Mouse (Mus musculus): Measurements from ENCODE around the gene Elovl6. TPM values are rescaled to one million over a fixed set of nuclear protein-coding genes. Genes with fewer than 3 reads are reported as not detected.

The Elovl6 gene
- polyA plus RNA-seq, 1 experiment from 2014 or later: 12.7 TPM

DNA sequence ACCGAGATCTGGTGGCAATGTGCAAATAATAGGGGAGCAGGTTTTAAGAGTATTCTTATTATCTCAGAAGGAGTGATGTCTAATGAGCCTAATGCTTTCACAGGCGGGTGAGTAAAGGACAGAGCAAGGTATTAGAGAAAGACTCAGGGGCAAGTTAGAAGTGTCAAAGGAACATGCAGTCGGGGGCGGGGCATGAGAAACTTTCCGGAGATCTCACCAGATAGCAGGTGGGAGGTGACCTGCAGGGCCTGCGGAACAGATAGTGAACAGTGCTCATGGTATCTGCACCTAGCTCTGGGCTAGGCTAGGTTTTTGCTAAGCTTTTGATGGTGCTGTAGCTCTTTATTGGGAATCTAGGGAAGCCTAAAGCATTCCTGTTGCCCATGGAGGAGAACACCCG lies 25.4 kb downstream of the Elovl6 start:
- ATAC-seq (ENCODE audit: extremely low read depth, insufficient number of reproducible peaks, low FRiP score, low TSS enrichment): no peak
- H3K27me3 ChIP-seq (replicated peaks): no peaks in the 10 kb centered on the region
- H3K4me3 ChIP-seq: no peak overlapping the region
- 84% methylated on average over 7 of the region's 7 CpGs for WGBS
- no peak overlapping the region for H3K9ac ChIP-seq
- peaks cover 20% of the 10 kb centered on the region for H3K4me1 ChIP-seq
- H3K9me3 ChIP-seq: no peaks in the 10 kb centered on the region
- H3K4me2 ChIP-seq: no peak overlapping the region
- 0 out of 2 replicates have a peak, but pooled peaks cover 2% of the 10 kb centered on the region for H3K36me3 ChIP-seq
- no peak overlapping the region for H3K27ac ChIP-seq (replicated peaks)

DNA sequence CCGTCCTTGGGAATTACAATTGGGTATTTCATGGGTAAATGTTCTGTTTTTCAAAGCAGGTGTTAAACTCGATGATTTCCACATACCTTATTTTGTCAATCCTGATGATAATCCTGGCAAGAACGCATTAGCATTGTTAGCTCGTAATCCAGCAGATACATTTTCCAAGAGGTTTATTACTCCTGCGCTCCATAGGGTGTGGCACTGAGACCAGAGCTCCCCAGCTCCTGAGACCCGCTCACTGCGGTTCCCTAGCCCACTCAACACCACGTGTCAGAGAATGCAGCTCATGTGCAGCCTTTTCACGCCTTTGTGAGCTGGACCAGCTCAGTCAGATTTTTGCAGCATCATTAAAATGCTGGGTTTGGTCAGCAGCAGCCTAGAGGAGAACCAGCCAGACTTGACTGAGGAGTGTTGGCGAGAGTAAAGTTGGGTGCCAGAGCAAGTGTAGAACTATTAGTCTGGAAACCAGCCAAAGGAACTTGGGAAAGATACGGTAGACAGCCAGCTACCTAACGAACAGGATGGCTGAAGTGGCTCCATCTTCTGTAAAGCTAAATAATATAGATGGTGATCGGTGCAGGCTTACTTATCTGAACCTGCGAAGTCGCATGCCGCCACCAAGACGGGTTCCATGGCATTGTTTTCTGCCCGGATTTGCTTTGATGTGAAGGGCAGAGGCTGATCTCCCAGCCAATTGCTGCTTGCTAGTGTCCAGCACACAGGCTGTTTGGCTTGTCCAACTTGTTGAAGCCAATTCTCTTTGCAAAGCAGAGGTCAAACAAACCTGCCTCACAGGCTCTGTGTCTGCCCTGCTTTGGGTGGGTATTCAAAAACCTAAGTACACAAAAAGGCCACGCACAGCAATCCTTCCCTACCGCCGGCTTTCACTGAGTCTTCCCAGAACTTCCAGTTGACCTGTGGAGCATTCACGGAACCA lies 26.1 kb downstream of the Elovl6 start:
- Histone ChIP-seq H3K27me3 (replicated peaks) (no peaks in the 10 kb centered on the region), H3K9me3 (no peaks in the 10 kb centered on the region), H3K36me3 (0 out of 2 replicates have a peak, but pooled peaks cover 2% of the 10 kb centered on the region), H3K4me1 (peaks cover 20% of the 10 kb centered on the region), H3K9ac (no peak overlapping the region), H3K4me2 (no peak overlapping the region), H3K4me3 (no peak overlapping the region), H3K27ac (replicated peaks) (no peak overlapping the region)
- WGBS: 77% methylated on average over 22 of the region's 22 CpGs
- no peak for ATAC-seq (ENCODE audit: extremely low read depth, insufficient number of reproducible peaks, low FRiP score, low TSS enrichment)

DNA sequence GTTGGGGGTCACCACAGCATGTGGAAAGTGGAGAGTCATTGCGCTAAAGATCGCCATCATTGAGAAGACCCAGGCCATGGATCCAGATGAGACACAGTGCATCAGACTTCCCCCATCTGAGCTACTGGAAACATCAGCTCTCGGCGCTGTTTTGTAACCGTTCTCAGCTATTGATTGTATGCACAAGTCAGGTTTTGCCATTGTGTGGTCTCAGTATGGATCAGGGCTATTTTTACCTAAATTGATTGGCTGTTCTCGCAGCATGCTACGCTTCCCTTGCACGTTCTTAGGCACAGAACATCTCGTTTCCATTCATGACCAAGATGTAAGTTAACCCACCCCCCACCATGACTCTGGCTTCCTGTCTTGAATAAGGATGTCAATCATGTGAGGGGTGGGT lies 27.9 kb downstream of the Elovl6 start:
- ATAC-seq (ENCODE audit: extremely low read depth, insufficient number of reproducible peaks, low FRiP score, low TSS enrichment): no peak
- Histone ChIP-seq H3K27ac (replicated peaks) (no peak overlapping the region), H3K9ac (no peak overlapping the region), H3K36me3 (peaks cover 6% of the 10 kb centered on the region; the same call in 1 of the 2 replicates), H3K4me3 (no peak overlapping the region), H3K27me3 (replicated peaks) (no peaks in the 10 kb centered on the region), H3K4me1 (peaks cover 20% of the 10 kb centered on the region), H3K9me3 (no peaks in the 10 kb centered on the region), H3K4me2 (no peak overlapping the region)
- WGBS: 86% methylated on average over 9 of the region's 9 CpGs

DNA sequence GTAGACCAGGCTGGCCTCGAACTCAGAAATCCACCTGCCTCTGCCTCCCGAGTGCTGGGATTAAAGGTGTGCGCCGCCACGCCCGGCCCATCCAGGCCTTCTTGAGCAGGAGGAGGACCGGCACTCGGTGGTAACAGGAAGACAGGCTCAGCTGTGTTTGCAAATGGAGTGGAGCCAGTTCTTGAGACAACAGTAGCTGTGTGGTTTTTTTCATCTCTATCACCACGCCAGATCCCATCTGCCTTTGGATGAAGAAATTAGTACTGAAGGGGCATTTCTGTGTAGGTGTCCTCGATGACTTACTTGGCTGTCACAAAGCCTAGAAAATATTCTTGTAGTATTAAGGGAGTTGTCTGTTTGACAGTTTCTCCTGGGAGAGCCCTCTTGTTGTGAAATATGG lies 28.9 kb downstream of the Elovl6 start:
- peaks cover 6% of the 10 kb centered on the region; the same call in 1 of the 2 replicates for H3K36me3 ChIP-seq
- H3K9ac ChIP-seq: no peak overlapping the region
- 87% methylated on average over 10 of the region's 10 CpGs for WGBS
- no peak overlapping the region for H3K4me3 ChIP-seq
- ATAC-seq (ENCODE audit: extremely low read depth, insufficient number of reproducible peaks, low FRiP score, low TSS enrichment): no peak
- H3K4me2 ChIP-seq: no peak overlapping the region
- no peaks in the 10 kb centered on the region for H3K9me3 ChIP-seq
- no peak overlapping the region for H3K27ac ChIP-seq (replicated peaks)
- H3K4me1 ChIP-seq: peaks cover 28% of the 10 kb centered on the region
- no peaks in the 10 kb centered on the region for H3K27me3 ChIP-seq (replicated peaks)

DNA sequence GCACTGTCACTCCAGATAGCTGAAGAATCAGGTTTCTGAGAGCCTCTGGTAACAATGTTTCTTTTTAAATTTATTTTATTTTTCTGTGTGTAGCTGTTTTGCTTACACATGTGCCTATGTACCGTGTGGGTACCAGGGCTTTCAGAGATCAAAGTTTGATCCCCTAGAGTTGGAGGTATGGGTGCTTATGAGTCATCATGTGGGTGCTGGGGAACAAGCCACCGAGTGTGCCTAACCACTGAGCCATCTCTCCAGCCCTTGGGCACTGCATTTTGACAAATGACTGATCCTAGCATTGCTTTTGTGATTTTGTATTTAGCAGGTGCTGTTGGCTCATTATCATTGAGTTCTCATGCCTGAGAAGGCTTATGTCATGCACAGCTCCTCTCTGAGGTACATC lies 29.7 kb downstream of the Elovl6 start:
- H3K9me3 ChIP-seq: no peaks in the 10 kb centered on the region
- no peak overlapping the region for H3K4me2 ChIP-seq
- peaks cover 6% of the 10 kb centered on the region; the same call in 1 of the 2 replicates for H3K36me3 ChIP-seq
- WGBS: 74% methylated on average over 2 of the region's 2 CpGs
- ATAC-seq (ENCODE audit: extremely low read depth, insufficient number of reproducible peaks, low FRiP score, low TSS enrichment): no peak
- no peak overlapping the region for H3K9ac ChIP-seq
- H3K27ac ChIP-seq (replicated peaks): no peak overlapping the region
- no peaks in the 10 kb centered on the region for H3K27me3 ChIP-seq (replicated peaks)
- no peak overlapping the region for H3K4me3 ChIP-seq
- H3K4me1 ChIP-seq: peaks cover 36% of the 10 kb centered on the region

DNA sequence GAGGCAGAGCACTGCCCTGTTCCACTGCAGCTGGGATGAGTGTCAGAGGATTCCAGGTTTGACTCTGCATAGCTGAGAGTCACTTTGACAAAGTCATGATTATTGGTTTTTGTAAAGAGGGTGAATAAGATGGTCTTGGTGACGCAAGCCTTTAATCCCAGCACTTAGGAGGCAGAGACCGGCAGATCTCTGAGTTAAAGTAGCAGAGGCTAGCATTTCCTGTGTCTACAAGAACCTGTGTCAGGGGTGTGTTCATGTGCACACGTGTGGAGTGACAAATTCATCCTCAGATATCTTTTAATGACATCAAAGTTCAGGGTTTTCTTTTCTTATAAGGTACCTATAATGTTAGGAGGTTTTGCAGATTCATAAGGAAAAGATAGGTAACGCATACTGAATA lies 30.3 kb downstream of the Elovl6 start:
- Histone ChIP-seq H3K27me3 (replicated peaks) (no peaks in the 10 kb centered on the region), H3K4me2 (no peak overlapping the region), H3K9me3 (no peaks in the 10 kb centered on the region), H3K4me3 (no peak overlapping the region), H3K36me3 (peaks cover 6% of the 10 kb centered on the region; the same call in 1 of the 2 replicates), H3K9ac (no peak overlapping the region), H3K27ac (replicated peaks) (no peak overlapping the region), H3K4me1 (peaks cover 39% of the 10 kb centered on the region)
- WGBS: 88% methylated on average over 4 of the region's 4 CpGs
- no peak for ATAC-seq (ENCODE audit: extremely low read depth, insufficient number of reproducible peaks, low FRiP score, low TSS enrichment)

DNA sequence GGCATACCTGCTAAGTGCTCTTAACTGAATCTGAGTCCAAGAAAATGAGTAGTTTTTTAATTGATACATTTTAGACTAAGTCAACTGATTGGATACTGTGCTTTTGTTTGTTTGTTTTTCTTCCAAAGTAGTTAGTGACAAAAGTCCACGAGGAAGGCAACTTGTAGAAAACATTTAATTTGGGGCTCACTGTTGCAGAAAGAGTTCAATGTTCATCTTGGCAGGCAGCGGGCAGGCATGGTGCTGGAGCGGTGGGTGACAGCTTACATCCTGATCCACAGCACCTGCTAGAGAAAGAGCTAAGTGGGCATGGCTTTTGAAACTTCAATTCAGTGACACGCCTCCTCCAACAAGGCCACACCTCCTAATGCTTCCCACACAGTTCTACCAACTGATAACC lies 31.7 kb downstream of the Elovl6 start:
- Histone ChIP-seq H3K9me3 (no peaks in the 10 kb centered on the region), H3K9ac (no peak overlapping the region), H3K27ac (replicated peaks) (no peak overlapping the region), H3K4me1 (peaks cover 37% of the 10 kb centered on the region), H3K4me2 (no peak overlapping the region), H3K4me3 (no peak overlapping the region), H3K27me3 (replicated peaks) (no peaks in the 10 kb centered on the region), H3K36me3 (peaks cover 6% of the 10 kb centered on the region; the same call in 1 of the 2 replicates)
- 88% methylated on average over 4 of the region's 4 CpGs for WGBS
- ATAC-seq (ENCODE audit: extremely low read depth, insufficient number of reproducible peaks, low FRiP score, low TSS enrichment): no peak

DNA sequence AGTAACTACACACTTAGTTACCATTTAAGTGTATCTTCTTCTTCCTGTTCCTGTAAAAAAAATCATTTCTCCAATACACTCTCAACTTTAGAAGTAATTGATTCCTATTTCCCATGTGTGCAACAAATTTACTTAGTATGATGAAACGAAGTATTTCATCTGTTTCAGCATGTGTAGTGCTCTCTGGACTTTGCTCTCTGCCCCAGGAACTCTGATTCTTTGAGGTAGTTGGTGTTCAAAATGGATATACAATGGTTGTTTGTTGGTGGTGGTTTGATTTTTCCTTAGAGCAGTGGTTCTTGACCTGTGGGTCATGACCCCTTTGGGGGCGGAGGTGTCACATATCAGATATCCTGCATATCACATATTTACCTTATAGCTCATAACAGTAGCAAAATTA lies 32.7 kb downstream of the Elovl6 start:
- H3K9me3 ChIP-seq: no peaks in the 10 kb centered on the region
- peaks cover 6% of the 10 kb centered on the region; the same call in 1 of the 2 replicates for H3K36me3 ChIP-seq
- no peak overlapping the region for H3K4me2 ChIP-seq
- H3K4me3 ChIP-seq: no peak overlapping the region
- WGBS: 88% methylated on average over 2 of the region's 2 CpGs
- no peaks in the 10 kb centered on the region for H3K27me3 ChIP-seq (replicated peaks)
- H3K9ac ChIP-seq: no peak overlapping the region
- peaks cover 32% of the 10 kb centered on the region for H3K4me1 ChIP-seq
- H3K27ac ChIP-seq (replicated peaks): no peak overlapping the region
- no peak for ATAC-seq (ENCODE audit: extremely low read depth, insufficient number of reproducible peaks, low FRiP score, low TSS enrichment)

DNA sequence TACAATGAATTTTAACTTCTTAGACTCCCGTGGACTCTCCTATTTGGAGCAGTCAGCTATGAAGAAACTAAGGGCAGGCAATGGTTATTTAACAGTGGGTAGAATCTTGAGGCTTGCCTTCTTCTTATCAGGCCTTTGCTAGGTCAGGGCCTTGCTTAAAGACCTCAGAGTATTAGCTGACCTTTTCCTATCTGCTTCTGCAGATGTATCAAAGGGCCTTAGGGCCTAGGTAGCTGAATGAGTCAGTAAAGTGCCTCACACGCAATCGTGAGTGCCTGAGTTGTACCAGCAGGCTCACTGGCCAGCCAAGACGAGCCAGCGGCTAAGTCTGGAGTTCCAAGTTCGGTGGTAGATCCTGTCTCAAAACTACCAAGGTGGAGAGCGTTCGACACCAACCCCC lies 33.3 kb downstream of the Elovl6 start:
- 67% methylated on average over 8 of the region's 8 CpGs for WGBS
- 0 out of 2 replicates have a peak overlapping the region, but pooled peaks have one; percentile 28 for H3K27ac ChIP-seq (replicated peaks)

DNA sequence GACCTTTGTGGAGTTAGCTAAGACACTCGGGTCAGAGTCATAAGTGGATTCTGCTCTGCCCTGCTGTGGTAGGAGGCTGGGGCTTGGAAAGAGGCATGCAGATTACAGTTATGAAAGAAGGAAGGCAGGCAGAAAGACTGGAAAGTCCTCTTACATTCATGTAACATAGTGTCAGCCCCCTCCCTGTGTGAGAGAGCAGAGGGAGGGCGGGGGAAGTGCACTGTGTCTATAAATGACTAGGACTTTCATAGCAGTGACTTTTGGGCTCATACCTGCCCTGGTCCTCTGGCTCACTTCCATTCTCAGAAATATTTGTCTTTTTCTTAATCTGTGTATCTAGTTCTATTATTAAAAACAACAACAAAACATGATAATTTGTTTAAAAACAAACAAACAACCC lies 33.9 kb downstream of the Elovl6 start:
- no peak for ATAC-seq (ENCODE audit: extremely low read depth, insufficient number of reproducible peaks, low FRiP score, low TSS enrichment)
- Histone ChIP-seq H3K27ac (replicated peaks) (peak overlapping the region; percentile 28; the same call in 1 of the 2 replicates), H3K36me3 (peaks cover 6% of the 10 kb centered on the region; the same call in 1 of the 2 replicates), H3K4me3 (no peak overlapping the region), H3K27me3 (replicated peaks) (no peaks in the 10 kb centered on the region), H3K4me2 (no peak overlapping the region), H3K9ac (peak overlapping the region; percentile 56; the same call in 1 of the 2 replicates), H3K9me3 (no peaks in the 10 kb centered on the region), H3K4me1 (peaks cover 32% of the 10 kb centered on the region)
- WGBS: 56% methylated on average over 2 of the region's 2 CpGs

More for the DNA sequence above, 33.3 kb downstream of the Elovl6 start:
- H3K9me3 ChIP-seq: no peaks in the 10 kb centered on the region
- no peak overlapping the region for H3K4me3 ChIP-seq
- H3K27me3 ChIP-seq (replicated peaks): no peaks in the 10 kb centered on the region
- peaks cover 5% of the 10 kb centered on the region; the same call in 1 of the 2 replicates for H3K36me3 ChIP-seq
- H3K4me2 ChIP-seq: no peak overlapping the region
- H3K9ac ChIP-seq: no peak overlapping the region
- ATAC-seq (ENCODE audit: extremely low read depth, insufficient number of reproducible peaks, low FRiP score, low TSS enrichment): no peak
- peaks cover 32% of the 10 kb centered on the region for H3K4me1 ChIP-seq

DNA sequence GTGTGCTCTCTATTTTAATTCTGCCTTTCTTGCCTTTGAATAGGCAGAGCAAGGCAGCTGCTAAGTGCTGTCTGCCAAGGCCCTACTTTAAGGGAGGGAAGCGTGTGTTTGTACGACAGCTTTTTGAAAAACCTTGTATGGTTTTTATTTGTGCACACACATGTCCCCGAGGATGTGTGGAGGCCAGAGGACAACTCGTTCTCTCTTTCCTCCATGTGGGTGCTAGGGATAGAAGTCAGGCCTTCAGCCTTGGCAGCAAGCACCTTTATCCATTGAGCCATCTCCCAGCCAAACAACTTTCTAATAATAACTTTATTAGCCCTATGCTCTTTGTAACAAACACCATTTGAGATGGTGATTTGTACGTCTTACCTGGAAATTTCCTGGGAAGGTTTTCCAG lies 34.7 kb downstream of the Elovl6 start:
- H3K9me3 ChIP-seq: no peaks in the 10 kb centered on the region
- no peak overlapping the region for H3K9ac ChIP-seq
- ATAC-seq (ENCODE audit: extremely low read depth, insufficient number of reproducible peaks, low FRiP score, low TSS enrichment): no peak
- no peak overlapping the region for H3K4me3 ChIP-seq
- H3K27me3 ChIP-seq (replicated peaks): no peaks in the 10 kb centered on the region
- peaks cover 7% of the 10 kb centered on the region; the same call in 1 of the 2 replicates for H3K36me3 ChIP-seq
- no peak overlapping the region for H3K27ac ChIP-seq (replicated peaks)
- H3K4me1 ChIP-seq: peaks cover 32% of the 10 kb centered on the region
- 73% methylated on average over 5 of the region's 5 CpGs for WGBS
- no peak overlapping the region for H3K4me2 ChIP-seq
